Mouse (Mus musculus): Measurements from ENCODE around the gene Elf2. TPM values are rescaled to one million over a fixed set of nuclear protein-coding genes. Genes with fewer than 3 reads are reported as not detected.
A peak's percentile ranks its signal among the peaks of the same experiment; 100 is the strongest.

The Elf2 gene
- polyA plus RNA-seq, 1 experiment: 46.1 TPM

DNA sequence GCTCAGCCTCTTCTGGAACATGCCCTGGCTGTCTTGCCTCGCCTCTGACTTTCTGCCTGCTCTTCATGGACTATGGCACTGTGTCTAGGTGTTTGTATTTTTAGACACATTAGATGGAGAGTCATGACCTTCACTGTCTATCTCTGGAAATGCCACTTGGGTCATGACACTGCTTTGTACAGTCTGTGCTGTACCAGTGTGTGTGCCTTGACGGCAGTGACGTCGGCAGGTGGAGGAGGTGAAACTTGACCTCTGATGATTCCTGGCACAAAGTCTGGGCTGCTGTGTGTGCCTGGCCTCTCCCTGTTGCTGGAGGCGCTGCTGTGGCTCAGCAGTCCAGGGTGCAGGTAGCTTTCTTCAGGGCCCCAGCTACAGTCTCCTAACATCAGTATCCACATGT, 107.0 kb downstream of the Elf2 start:
- DNase-seq: peak; percentile 39
- Histone ChIP-seq H3K4me3 (replicated peaks; ENCODE audit: extremely low read depth, low read depth, low read length) (no peak overlapping the region), H3K4me1 (ENCODE audit: control insufficient read depth, insufficient read depth, low read length) (peaks cover 5% of the 10 kb centered on the region)
- TF ChIP-seq CTCF (IDR thresholded peaks at IDR 0.05; ENCODE audit: insufficient read depth, low read length): no peak
- TF ChIP-seq POLR2A (IDR thresholded peaks at IDR 0.05; ENCODE audit: borderline replicate concordance, extremely low read depth, low read depth, low read length): no peak
- 65% methylated on average over 5 of the region's 5 CpGs for WGBS

DNA sequence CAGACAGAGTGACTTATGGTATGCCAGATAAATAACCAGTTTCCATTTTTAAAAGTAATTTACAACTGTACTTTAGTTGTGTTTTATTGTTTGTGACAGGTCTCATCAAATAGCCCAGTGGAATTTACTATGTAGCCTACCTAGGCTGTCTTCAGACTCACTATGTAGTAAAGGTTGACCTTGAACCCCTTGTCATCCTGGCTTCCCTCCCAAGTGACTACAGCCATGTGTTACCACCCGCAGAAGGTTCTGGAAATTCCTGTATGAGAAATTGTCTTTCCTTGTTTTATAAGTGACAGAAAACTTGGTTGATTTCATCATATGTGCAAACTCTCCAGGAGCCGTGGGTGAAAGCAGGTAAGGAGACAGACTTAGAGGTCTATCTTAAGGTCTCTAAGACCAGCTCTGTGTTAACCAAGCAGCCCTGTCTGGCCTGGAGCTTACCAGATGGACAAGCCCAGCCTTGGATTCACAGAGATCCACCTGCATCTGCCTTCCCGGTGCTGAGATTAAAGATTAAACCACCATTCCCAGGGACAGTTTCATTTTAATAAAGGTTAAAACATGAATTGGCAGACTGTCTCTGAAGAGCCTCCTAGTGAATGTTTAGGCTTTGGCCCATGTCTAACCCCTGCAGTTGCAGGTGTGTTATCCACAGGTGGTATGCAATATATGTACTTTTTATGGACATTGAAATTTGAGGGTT, 108.1 kb downstream of the Elf2 start:
- Histone ChIP-seq H3K4me1 (ENCODE audit: control insufficient read depth, insufficient read depth, low read length) (peaks cover 5% of the 10 kb centered on the region), H3K4me3 (replicated peaks; ENCODE audit: extremely low read depth, low read depth, low read length) (no peak overlapping the region)
- no peak for DNase-seq
- WGBS: 68% methylated on average over 3 of the region's 3 CpGs
- no peak for TF ChIP-seq POLR2A (IDR thresholded peaks at IDR 0.05; ENCODE audit: borderline replicate concordance, extremely low read depth, low read depth, low read length)
- no peak for TF ChIP-seq CTCF (IDR thresholded peaks at IDR 0.05; ENCODE audit: insufficient read depth, low read length)

DNA sequence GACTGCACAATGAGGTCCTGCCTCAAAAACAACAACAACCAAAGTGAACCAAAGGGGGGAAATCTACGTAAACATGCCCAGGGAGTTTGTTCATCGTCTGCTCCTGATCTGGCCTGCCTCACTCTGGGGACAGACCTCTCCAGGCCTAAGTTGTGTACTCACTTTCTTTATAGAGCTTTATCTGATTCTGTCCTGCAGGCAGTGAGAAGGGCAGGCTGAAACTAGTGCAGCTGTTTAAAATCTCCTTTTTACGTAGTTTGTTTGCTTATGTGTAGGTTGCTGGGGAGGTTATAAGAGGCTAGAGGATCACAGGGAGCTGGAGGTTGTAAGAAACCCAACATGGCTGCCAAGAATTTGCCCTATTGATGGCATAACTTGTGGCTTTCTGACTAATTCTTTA, 109.0 kb downstream of the Elf2 start:
- no peak for TF ChIP-seq POLR2A (IDR thresholded peaks at IDR 0.05; ENCODE audit: borderline replicate concordance, extremely low read depth, low read depth, low read length)
- no peak for TF ChIP-seq CTCF (IDR thresholded peaks at IDR 0.05; ENCODE audit: insufficient read depth, low read length)
- DNase-seq: no peak
- 69% methylated on average over 3 of the region's 3 CpGs for WGBS
- H3K4me1 ChIP-seq (ENCODE audit: control insufficient read depth, insufficient read depth, low read length): peaks cover 5% of the 10 kb centered on the region
- no peak overlapping the region for H3K4me3 ChIP-seq (replicated peaks; ENCODE audit: extremely low read depth, low read depth, low read length)

DNA sequence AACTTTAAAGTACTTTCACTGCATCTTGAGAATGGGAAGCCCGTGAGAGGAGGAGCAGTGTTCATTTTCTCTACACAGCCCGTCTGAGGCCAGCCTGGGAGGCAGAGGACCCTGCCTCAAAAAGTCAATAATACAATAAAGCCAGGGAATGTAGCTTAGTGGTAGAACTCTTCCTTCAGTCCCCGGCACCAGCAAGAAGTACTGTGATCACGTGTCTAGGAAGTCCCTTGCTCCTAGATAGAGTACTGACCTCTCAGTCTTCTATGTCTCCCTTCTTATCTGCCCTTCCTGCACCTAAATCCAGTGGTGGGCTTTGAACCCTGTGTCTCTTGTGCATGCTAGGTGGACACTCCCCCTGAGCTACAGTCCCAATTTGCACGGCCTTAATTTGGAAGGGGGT, 109.6 kb downstream of the Elf2 start:
- 80% methylated on average over 5 of the region's 5 CpGs for WGBS
- no peak for DNase-seq
- Histone ChIP-seq H3K4me3 (replicated peaks; ENCODE audit: extremely low read depth, low read depth, low read length) (no peak overlapping the region), H3K4me1 (ENCODE audit: control insufficient read depth, insufficient read depth, low read length) (peaks cover 5% of the 10 kb centered on the region)
- TF ChIP-seq CTCF (IDR thresholded peaks at IDR 0.05; ENCODE audit: insufficient read depth, low read length): no peak
- TF ChIP-seq POLR2A (IDR thresholded peaks at IDR 0.05; ENCODE audit: borderline replicate concordance, extremely low read depth, low read depth, low read length): no peak

DNA sequence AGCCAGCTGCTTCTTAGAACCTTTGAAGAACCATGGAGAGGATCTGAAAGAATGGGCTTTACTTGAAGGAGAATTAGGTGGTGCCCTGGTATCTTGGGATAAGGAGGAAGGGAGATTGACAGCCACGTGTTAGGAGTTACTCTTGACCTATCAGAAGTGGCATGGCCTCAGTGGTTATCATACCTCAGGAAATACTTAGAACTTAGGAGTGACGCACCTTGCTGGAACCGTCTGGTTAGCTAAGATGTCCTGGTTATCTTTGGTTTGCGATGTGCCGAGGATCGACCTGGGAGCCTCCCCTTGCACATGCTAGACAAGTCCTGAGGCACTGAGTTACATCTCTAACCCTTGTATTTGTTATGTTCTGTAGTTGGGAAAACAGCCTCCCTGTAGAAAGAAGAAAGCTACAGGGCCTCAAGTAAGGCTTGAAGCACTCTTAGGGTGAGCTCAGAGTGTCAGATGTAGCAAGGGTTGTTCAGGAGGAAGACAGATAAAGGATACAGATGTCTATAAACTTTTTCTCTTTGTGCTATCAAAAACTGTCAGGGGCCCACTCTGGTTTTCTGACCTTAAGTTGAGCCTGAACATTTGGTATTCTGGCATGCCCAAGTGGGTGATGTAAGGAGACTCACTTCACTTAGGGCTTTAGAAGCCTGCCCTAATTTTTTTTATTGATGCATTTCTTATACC, 110.2 kb downstream of the Elf2 start:
- Histone ChIP-seq H3K4me3 (replicated peaks; ENCODE audit: extremely low read depth, low read depth, low read length) (no peak overlapping the region), H3K4me1 (ENCODE audit: control insufficient read depth, insufficient read depth, low read length) (peaks cover 5% of the 10 kb centered on the region)
- WGBS: 80% methylated on average over 6 of the region's 6 CpGs
- TF ChIP-seq POLR2A (IDR thresholded peaks at IDR 0.05; ENCODE audit: borderline replicate concordance, extremely low read depth, low read depth, low read length) (no peak), CTCF (IDR thresholded peaks at IDR 0.05; ENCODE audit: insufficient read depth, low read length) (no peak)
- DNase-seq: no peak

DNA sequence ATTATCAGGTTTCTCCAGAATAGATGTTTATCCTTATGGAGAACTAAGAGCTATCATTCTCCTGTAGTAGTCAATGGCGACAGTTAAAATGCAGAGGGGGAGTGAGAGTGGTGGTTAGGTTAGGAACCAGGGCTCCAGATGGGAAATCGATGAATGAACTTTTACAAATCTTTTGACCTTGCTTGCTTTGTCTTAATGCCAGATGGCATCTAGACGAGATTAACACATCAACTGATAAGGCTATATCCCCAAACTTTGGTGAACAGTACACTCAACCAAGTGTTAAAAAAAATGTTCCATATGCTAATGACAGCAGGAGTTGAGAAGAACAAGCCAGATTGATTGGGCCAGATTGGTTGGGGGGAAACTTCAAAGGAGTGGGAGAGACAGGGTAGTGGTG, 111.2 kb downstream of the Elf2 start:
- no peak for DNase-seq
- 86% methylated on average over 3 of the region's 3 CpGs for WGBS
- TF ChIP-seq CTCF (IDR thresholded peaks at IDR 0.05; ENCODE audit: insufficient read depth, low read length) (no peak), POLR2A (IDR thresholded peaks at IDR 0.05; ENCODE audit: borderline replicate concordance, extremely low read depth, low read depth, low read length) (no peak)
- no peak overlapping the region for H3K4me3 ChIP-seq (replicated peaks; ENCODE audit: extremely low read depth, low read depth, low read length)
- H3K4me1 ChIP-seq (ENCODE audit: control insufficient read depth, insufficient read depth, low read length): peaks cover 5% of the 10 kb centered on the region

DNA sequence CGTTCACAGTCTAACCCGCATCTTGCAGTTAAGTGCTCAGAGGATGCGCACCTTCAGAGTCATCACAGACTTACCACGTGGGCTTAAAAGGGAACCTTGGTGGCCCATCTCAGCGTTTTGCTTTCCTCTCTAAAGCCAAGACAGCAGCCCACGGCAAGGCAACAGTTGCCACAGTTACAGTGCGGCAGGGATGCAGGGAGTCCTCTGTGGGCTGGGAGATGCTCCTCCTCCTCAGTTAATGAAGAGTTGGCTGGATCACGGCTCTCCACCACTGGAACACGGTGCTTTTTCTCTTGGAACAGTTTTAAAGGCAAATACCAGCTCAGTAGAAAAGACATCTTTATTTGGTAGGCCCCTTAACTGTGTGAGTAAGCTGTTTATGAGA, 111.7 kb downstream of the Elf2 start:
- TF ChIP-seq CTCF (IDR thresholded peaks at IDR 0.05; ENCODE audit: insufficient read depth, low read length): no peak
- TF ChIP-seq POLR2A (IDR thresholded peaks at IDR 0.05; ENCODE audit: borderline replicate concordance, extremely low read depth, low read depth, low read length): no peak

DNA sequence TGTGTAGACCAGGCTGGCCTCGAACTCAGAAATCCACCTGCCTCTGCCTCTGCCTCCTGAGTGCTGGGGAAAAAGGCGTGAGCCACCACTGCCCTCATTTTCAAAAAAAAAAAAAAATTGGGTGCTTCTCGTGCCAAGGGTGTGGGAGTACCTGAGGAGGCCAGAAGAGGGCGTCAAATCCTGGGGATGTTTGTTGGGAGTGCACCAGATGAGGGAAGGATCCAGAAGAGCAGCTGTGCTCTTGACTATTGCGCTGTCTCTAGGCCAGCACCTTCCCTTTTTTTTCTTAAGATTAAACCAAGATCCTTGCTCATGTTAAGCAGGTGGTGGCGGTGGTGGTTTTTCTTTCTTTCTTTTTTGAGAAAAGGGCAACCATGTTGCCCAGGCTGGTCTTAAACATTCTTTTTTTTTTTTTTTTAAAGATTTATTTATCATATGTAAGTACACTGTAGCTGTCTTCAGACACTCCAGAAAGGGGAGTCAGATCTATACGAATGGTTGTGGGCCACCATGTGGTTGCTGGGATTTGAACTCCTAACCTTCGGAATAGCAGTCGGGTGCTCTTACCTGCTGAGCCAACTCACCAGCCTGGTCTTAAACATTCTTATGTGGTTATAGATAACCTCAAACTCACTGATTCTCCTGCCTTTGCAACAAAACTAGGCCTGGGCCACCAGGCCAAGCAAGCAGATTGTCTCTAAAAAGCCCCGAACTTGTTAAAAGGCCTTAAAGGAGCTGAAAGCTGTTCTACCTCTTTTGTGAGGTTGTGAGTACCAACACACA, 112.2 kb downstream of the Elf2 start:
- WGBS: 66% methylated on average over 10 of the region's 10 CpGs
- Histone ChIP-seq H3K4me3 (replicated peaks; ENCODE audit: extremely low read depth, low read depth, low read length) (no peak overlapping the region), H3K4me1 (ENCODE audit: control insufficient read depth, insufficient read depth, low read length) (no peaks in the 10 kb centered on the region)
- DNase-seq: no peak
- TF ChIP-seq POLR2A (IDR thresholded peaks at IDR 0.05; ENCODE audit: borderline replicate concordance, extremely low read depth, low read depth, low read length): no peak
- peak; percentile 53 for TF ChIP-seq CTCF (IDR thresholded peaks at IDR 0.05; ENCODE audit: insufficient read depth, low read length)

More for the DNA sequence above, 111.7 kb downstream of the Elf2 start:
- H3K4me1 ChIP-seq (ENCODE audit: control insufficient read depth, insufficient read depth, low read length): peaks cover 3% of the 10 kb centered on the region
- DNase-seq: no peak
- WGBS: 80% methylated on average over 9 of the region's 9 CpGs
- no peak overlapping the region for H3K4me3 ChIP-seq (replicated peaks; ENCODE audit: extremely low read depth, low read depth, low read length)

DNA sequence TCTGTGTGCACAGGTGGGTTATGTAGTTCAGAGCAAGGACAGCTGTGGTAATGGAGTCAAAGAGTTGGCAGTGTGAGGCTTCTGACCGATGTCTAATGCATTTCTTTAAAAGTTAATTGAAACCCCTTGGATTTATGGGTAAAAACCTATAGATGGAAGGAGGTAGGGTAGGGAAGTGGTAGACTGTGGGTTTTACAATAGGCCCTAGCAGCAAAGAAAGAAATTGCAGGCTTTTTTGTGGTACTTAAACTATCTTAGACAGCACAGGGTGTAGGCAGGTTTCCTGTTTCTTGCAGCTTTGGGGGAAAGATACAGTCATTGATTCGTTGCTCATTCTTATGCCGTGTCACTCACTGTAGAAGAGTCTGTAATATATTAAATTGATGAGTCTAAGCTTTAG, 113.9 kb downstream of the Elf2 start:
- 81% methylated on average over 3 of the region's 3 CpGs for WGBS
- TF ChIP-seq CTCF (IDR thresholded peaks at IDR 0.05; ENCODE audit: insufficient read depth, low read length): no peak
- no peak for TF ChIP-seq POLR2A (IDR thresholded peaks at IDR 0.05; ENCODE audit: borderline replicate concordance, extremely low read depth, low read depth, low read length)
- no peak for DNase-seq
- Histone ChIP-seq H3K4me1 (ENCODE audit: control insufficient read depth, insufficient read depth, low read length) (no peaks in the 10 kb centered on the region), H3K4me3 (replicated peaks; ENCODE audit: extremely low read depth, low read depth, low read length) (no peak overlapping the region)
